Mouse (Mus musculus) ES-Bruce4 (cell line): ENCODE data around the gene Lin28a. TPM values are rescaled to one million over a fixed set of nuclear protein-coding genes. Genes with fewer than 3 reads are reported as not detected.
A peak's percentile ranks its signal among the peaks of the same experiment; 100 is the strongest.

Source experiments
- H3K27ac ChIP-seq: 2 replicates; pipeline ENCODE4 v1.5.1; 2012; ENCODE audit warnings: low read length, inconsistent platforms; ENCODE audit not compliant: insufficient read depth
- H3K27me3 ChIP-seq: 2 replicates; pipeline ENCODE4 v1.6.1; 2012; ENCODE audit warnings: mild to moderate bottlenecking, low read length, inconsistent platforms; ENCODE audit not compliant: control insufficient read depth, poor library complexity, insufficient read depth, severe bottlenecking
- H3K36me3 ChIP-seq: 2 replicates; pipeline ENCODE4 v1.6.1; 2012; ENCODE audit warnings: inconsistent platforms, mild to moderate bottlenecking, low read length, moderate library complexity; ENCODE audit not compliant: control insufficient read depth, poor library complexity, insufficient read depth, severe bottlenecking
- H3K4me1 ChIP-seq: one replicate; pipeline ENCODE4 v1.8.1; 2011; ENCODE audit warnings: low read length; ENCODE audit not compliant: control insufficient read depth, insufficient read depth
- H3K4me3 ChIP-seq: 2 replicates; pipeline ENCODE4 v1.5.1; 2011; ENCODE audit warnings: low read depth, mild to moderate bottlenecking, low read length
- H3K9ac ChIP-seq: 2 replicates; pipeline ENCODE4 v1.6.1; 2012; ENCODE audit warnings: low read depth, mild to moderate bottlenecking, inconsistent platforms; ENCODE audit not compliant: poor library complexity, severe bottlenecking
- H3K9me3 ChIP-seq: replicated peaks from 2 replicates; pipeline ENCODE4 v1.6.1; 2012; ENCODE audit warnings: mild to moderate bottlenecking, low read length, inconsistent platforms; ENCODE audit not compliant: control insufficient read depth, poor library complexity, insufficient read depth, severe bottlenecking
- CTCF ChIP-seq: IDR thresholded peaks from one replicate; pipeline ENCODE4 v1.8.1; 2011; ENCODE audit warnings: low read depth, low read length
- EP300 ChIP-seq: IDR thresholded peaks from 2 replicates; pipeline ENCODE4 v1.6.1; 2011; ENCODE audit warnings: low read depth, low read length; ENCODE audit not compliant: insufficient read depth
- POLR2A ChIP-seq: IDR thresholded peaks from one replicate; pipeline ENCODE4 v1.8.1; 2011; ENCODE audit warnings: low read length; ENCODE audit not compliant: insufficient read depth
- polyA plus RNA-seq: library from polyadenylated mRNA; stranded (reverse); fragments of >200 nt; gene quantifications from 2 replicates; pipeline ENCODE4 v1.2.4, GENCODE M21; 2011; ENCODE audit warnings: low read depth; ENCODE audit not compliant: missing spikeins, insufficient read depth, insufficient read length

The Lin28a gene
- polyA plus RNA-seq, 1 experiment = 217 TPM

GRCm38 (mm10) chr4:133968150-133968921 lies 50.3 kb downstream of the Lin28a start, which contains the start of gene Hmgn2:
TSS of gene Hmgn2 (minus strand) at chr4:133968650.
- H3K9ac ChIP-seq = peak within 1 kb of the TSS; percentile 99
- TF ChIP-seq EP300 (no peak), CTCF (no peak), POLR2A (no peak)
- H3K4me3 ChIP-seq = peak within 1 kb of the TSS; percentile 79
- no peaks in the 10 kb centered on the region for H3K9me3 ChIP-seq
- H3K36me3 ChIP-seq = peaks cover 23% of the 10 kb centered on the region
- peaks cover 2% of the 10 kb centered on the region for H3K4me1 ChIP-seq
- H3K27me3 ChIP-seq = no peaks in the 10 kb centered on the region
- H3K27ac ChIP-seq = peak within 1 kb of the TSS; percentile 82

GRCm38 (mm10) chr4:133967866-133968149 lies 50.8 kb downstream of the Lin28a start:
- peak overlapping the region; percentile 82 for H3K27ac ChIP-seq
- H3K27me3 ChIP-seq = no peaks in the 10 kb centered on the region
- peaks cover 27% of the 10 kb centered on the region for H3K36me3 ChIP-seq
- TF ChIP-seq POLR2A (peak; percentile 17), EP300 (no peak)
- H3K4me3 ChIP-seq = peak overlapping the region; percentile 79
- peak overlapping the region; percentile 99 for H3K9ac ChIP-seq
- peaks cover 2% of the 10 kb centered on the region for H3K4me1 ChIP-seq
- no peaks in the 10 kb centered on the region for H3K9me3 ChIP-seq

GRCm38 (mm10) chr4:133967138-133967865 lies 51.3 kb downstream of the Lin28a start:
- no peak for TF ChIP-seq CTCF
- TF ChIP-seq POLR2A = peak; percentile 5
- Histone ChIP-seq H3K27me3 (no peaks in the 10 kb centered on the region), H3K4me1 (peaks cover 2% of the 10 kb centered on the region), H3K9ac (peak overlapping the region; percentile 99), H3K4me3 (peak overlapping the region; percentile 79), H3K27ac (peak overlapping the region; percentile 82), H3K36me3 (peaks cover 31% of the 10 kb centered on the region), H3K9me3 (no peaks in the 10 kb centered on the region)

GRCm38 (mm10) chr4:133966271-133966940 lies 52.2 kb downstream of the Lin28a start:
- Histone ChIP-seq H3K9ac (peak overlapping the region; percentile 99), H3K36me3 (peaks cover 36% of the 10 kb centered on the region), H3K4me1 (peaks cover 2% of the 10 kb centered on the region), H3K27ac (peak overlapping the region; percentile 82), H3K4me3 (peak overlapping the region; percentile 70), H3K9me3 (no peaks in the 10 kb centered on the region), H3K27me3 (no peaks in the 10 kb centered on the region)
- TF ChIP-seq EP300 = no peak
- no peak for TF ChIP-seq POLR2A
- no peak for TF ChIP-seq CTCF

- peaks cover 2% of the 10 kb centered on the region for H3K4me1 ChIP-seq
- H3K36me3 ChIP-seq = peaks cover 47% of the 10 kb centered on the region
- H3K4me3 ChIP-seq = no peak overlapping the region
- TF ChIP-seq POLR2A = no peak
- no peaks in the 10 kb centered on the region for H3K9me3 ChIP-seq
- H3K9ac ChIP-seq = no peak overlapping the region
- H3K27me3 ChIP-seq = no peaks in the 10 kb centered on the region
- H3K27ac ChIP-seq = no peak overlapping the region
These were observed 56.1 kb downstream of the Lin28a start for GRCm38 (mm10) chr4:133962566-133962965.

GRCm38 (mm10) chr4:133958884-133959283 lies 59.8 kb downstream of the Lin28a start:
- H3K4me3 ChIP-seq = peak overlapping the region; percentile 51
- TF ChIP-seq EP300 = no peak
- no peak for TF ChIP-seq CTCF
- TF ChIP-seq POLR2A = no peak
- H3K9me3 ChIP-seq = no peaks in the 10 kb centered on the region

More at GRCm38 (mm10) chr4:133958884-133959283, 59.8 kb downstream of the Lin28a start:
- Histone ChIP-seq H3K9ac (peak overlapping the region; percentile 49; the same call in 1 of the 2 replicates), H3K4me1 (peaks cover 6% of the 10 kb centered on the region), H3K27me3 (no peaks in the 10 kb centered on the region), H3K27ac (no peak overlapping the region), H3K36me3 (peaks cover 30% of the 10 kb centered on the region)
